Mouse (Mus musculus) spleen, adult 18-20 months (tissue): ENCODE measurements around the gene Slc35a3.
"Not testable (repeated sequence)": the region's sequence is repeated elsewhere in the genome, so short reads cannot be mapped to it uniquely, and the experiment has no call there.

Experiments
- DNase-seq, 2 experiments: peaks; one replicate each; pipeline ENCODE4 v3.0.0; 2022; ENCODE audit warnings: mixed read lengths in 2 of 2

Gene Slc35a3

GRCm38 (mm10) chr3:116695666-116695985, 17.0 kb downstream of the Slc35a3 start:
- no peak for DNase-seq

GRCm38 (mm10) chr3:116694955-116695665, 17.5 kb downstream of the Slc35a3 start:
- DNase-seq = no peak

GRCm38 (mm10) chr3:116694312-116694711, 18.3 kb downstream of the Slc35a3 start:
- no peak for DNase-seq

GRCm38 (mm10) chr3:116681160-116681559, 31.5 kb downstream of the Slc35a3 start, which contains the start of gene Gm43191:
Gm43191 (minus strand) TSS chr3:116681260.
- no peak for DNase-seq

- not testable (repeated sequence) for DNase-seq
Observed at GRCm38 (mm10) chr3:116664281-116664680, 48.4 kb downstream of the Slc35a3 start.

- peak; percentile 99 to 100 for DNase-seq
Observed at GRCm38 (mm10) chr3:116662463-116662863, 50.2 kb downstream of the Slc35a3 start, which contains the start of gene Mfsd14a. Mfsd14a (minus strand) TSS chr3:116662677.

- DNase-seq = no peak
Observed at GRCm38 (mm10) chr3:116661870-116662414, 50.7 kb downstream of the Slc35a3 start.

GRCm38 (mm10) chr3:116661288-116661869, 51.3 kb downstream of the Slc35a3 start:
- DNase-seq = no peak

- DNase-seq = no peak
Observed at GRCm38 (mm10) chr3:116659856-116660430, 52.7 kb downstream of the Slc35a3 start.

- DNase-seq = no peak
Observed at GRCm38 (mm10) chr3:116658928-116659565, 53.6 kb downstream of the Slc35a3 start.

GRCm38 (mm10) chr3:116656184-116656965, 56.3 kb downstream of the Slc35a3 start:
- no peak for DNase-seq

- DNase-seq = not testable (repeated sequence)
Observed at GRCm38 (mm10) chr3:116654051-116654450, 58.6 kb downstream of the Slc35a3 start.

GRCm38 (mm10) chr3:116653278-116653945, 59.2 kb downstream of the Slc35a3 start:
- no peak for DNase-seq

GRCm38 (mm10) chr3:116652033-116652446, 60.6 kb downstream of the Slc35a3 start:
- no peak for DNase-seq

GRCm38 (mm10) chr3:116650698-116651097, 61.9 kb downstream of the Slc35a3 start:
- no peak for DNase-seq

GRCm38 (mm10) chr3:116648805-116649204, 63.8 kb downstream of the Slc35a3 start:
- DNase-seq = no peak

GRCm38 (mm10) chr3:116646387-116646786, 66.2 kb downstream of the Slc35a3 start:
- no peak for DNase-seq

GRCm38 (mm10) chr3:116642373-116642772, 70.3 kb downstream of the Slc35a3 start:
- no peak for DNase-seq

- DNase-seq = no peak
Observed at GRCm38 (mm10) chr3:116641811-116642371, 70.7 kb downstream of the Slc35a3 start.

GRCm38 (mm10) chr3:116640024-116640423, 72.6 kb downstream of the Slc35a3 start:
- no peak for DNase-seq

- no peak for DNase-seq
Observed at GRCm38 (mm10) chr3:116638572-116638971, 74.1 kb downstream of the Slc35a3 start.
